Mouse (Mus musculus) kidney, adult 9 months (tissue): ENCODE data around the gene Cdk14.
A peak's percentile ranks its signal among the peaks of the same experiment; 100 is the strongest.

Experiments used
- DNase-seq: peaks from one replicate; pipeline ENCODE4 v3.0.0; 2022

Gene Cdk14

DNA sequence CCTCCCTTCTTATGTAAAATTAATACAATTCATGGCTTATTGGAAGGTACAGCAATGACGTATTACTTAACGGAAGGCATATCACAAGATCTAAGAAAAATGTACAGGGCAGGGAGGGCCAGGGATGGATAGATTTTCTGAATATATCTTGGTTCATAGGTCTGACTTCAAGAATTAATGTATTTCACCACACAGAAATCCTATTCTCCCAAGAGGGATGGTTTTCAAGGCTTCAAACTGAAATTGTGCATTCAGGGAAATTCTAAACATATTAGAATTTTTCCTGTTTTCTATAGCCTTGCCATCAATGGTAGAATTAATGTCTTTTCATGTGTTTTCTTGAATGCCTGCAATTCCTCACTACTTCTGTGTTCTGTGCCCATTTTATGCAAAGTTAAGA lies 593.2 kb downstream of the Cdk14 start:
- DNase-seq: no peak

DNA sequence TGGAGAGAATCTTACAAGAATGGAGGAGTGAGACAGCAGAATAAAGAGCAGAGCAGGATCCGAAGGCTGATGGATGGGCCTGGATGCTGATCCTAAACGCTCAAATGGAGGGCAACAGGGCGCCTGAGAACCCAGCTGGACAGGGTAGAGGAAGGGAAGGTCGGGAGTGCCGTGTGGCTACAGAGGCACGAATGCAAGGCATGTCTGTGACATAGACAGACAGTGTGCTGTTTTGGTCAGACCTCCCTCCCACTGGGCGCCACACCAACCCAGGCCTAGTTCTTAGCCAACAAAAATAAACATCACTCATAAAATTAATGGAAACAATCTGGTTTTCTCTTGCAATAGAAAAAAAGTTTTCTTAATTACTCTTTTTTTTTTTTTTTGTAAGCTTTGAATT lies 594.2 kb downstream of the Cdk14 start:
- peak; percentile 47 for DNase-seq

- peak; percentile 9 for DNase-seq
Observed at GRCm38 (mm10) chr5:4825076-4825475, 595.0 kb downstream of the Cdk14 start.

GRCm38 (mm10) chr5:4824171-4824570 lies 595.9 kb downstream of the Cdk14 start:
- DNase-seq: no peak

- DNase-seq: no peak
Observed at GRCm38 (mm10) chr5:4822041-4822440, 598.1 kb downstream of the Cdk14 start.

- DNase-seq: peak; percentile 6
Observed at GRCm38 (mm10) chr5:4821368-4821771, 598.7 kb downstream of the Cdk14 start.

DNA sequence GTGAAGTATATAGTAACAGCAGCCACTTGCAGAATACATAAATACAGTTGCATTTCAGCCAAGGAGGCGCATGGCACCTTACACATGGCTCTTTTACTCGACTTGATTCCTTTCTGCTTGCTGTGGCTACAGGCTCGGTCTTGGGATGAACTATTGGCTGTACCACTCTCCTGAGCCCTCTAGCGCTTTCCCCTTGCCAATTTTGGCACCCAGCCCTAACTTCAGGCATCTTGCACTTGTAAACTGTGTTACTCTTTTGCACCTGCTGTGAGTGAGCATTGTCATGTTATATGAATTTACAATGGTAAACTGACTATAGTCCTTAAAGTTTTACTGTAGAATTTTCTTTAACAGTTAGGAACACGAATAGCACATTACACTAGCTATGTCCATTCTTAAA lies 603.1 kb downstream of the Cdk14 start:
- no peak for DNase-seq

DNA sequence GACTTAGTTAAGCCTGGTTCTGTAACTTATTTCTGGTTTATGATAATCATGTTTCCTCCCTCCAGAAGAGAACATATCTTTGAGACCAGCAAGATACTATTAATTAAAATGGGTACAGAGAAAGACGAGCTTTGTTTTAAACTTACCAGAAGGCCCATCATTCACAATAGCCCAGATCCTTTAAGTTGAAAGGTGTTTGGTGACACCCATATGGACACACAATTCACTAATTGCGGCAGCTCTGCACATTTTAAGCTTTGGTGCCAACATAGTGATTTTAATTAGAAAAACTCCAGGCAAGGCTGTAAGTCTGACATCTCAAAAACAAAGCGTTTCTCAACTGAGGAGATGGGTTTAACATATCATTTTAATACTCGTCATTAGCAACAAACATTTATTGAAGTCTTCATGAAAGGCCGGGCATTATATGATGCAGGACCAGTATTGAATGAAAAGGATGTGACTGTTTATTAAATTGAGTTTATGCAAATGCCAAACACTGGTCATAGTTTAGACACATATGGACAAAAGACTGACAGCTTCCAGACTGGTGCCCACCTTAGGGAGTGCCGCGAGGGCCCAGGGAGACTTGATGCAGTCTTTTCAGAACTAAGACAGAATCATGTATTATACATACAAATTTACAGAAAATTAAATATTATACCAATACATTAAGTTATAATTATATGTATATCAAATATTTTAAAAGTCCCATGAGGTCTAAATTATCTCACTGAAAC lies 605.5 kb downstream of the Cdk14 start:
- no peak for DNase-seq

DNA sequence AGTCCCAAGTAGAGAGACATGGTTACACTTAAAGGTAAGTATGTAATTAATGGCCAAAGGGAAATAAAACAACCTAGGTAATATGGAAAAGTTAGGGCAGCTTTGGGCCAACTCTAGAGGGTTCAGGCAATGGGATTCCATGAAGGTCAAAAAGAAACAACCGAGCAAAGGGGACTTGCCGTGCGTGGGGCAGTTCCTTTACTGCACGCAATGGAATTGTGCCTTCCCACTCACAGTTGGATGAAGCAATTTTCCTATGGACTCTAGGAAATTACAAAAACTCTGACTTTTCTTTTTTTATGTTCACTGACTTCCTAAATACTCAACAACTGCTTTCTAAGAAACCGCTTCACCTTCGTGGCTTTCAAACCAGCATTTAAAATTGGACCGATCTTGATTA lies 606.8 kb downstream of the Cdk14 start:
- DNase-seq: no peak

DNA sequence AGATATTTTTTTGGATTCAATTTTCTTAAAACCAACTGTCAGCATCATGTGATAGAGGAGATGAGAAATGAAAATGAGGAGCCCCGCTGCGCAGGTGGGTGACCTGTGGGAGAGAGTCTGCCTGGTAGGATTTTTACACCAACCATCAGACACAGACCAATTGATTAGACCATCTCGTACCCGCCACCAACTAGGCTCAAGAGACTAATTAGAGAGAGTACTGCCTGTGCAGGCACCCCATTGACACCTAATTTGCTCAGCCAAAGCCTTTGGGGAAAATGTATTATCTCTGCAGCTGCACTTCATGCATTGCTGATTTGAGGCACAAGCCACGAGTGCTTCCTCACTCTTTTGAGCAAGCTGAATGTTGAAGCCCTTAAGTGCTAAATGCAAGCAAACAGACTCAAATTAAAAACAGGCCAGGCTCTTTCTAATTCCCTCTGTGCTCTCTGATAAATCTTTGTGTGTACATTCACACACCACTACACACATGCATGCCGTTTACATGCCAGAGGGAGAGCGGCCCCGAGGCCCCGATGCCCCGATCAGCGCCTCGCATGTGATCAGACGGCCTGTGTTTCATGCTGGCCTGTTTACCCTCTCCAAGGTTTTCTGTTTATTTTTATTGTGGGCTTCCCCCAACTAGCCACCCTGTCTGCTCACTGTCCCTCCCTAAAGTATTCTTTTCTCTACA lies 607.9 kb downstream of the Cdk14 start:
- no peak for DNase-seq

DNA sequence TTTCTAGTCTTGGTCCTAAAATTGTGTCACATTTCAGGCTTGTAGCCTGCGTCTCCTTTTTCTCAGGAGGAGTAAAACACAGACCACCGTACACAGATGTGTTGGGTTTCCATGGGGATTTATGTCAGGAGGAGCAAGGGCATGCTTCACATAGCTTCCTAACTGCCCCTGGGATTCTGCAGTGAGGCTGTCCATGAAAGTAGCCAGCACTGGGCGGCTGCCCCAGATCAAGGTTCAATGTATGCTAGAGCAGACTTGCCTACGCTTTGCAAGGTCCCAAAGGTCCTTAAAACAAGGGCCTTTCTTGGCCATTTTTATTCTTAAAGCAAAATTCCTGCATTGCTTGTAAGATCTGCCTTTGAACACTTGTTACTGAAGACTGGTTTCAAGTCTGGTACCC lies 614.9 kb downstream of the Cdk14 start:
- DNase-seq: peak; percentile 31

DNA sequence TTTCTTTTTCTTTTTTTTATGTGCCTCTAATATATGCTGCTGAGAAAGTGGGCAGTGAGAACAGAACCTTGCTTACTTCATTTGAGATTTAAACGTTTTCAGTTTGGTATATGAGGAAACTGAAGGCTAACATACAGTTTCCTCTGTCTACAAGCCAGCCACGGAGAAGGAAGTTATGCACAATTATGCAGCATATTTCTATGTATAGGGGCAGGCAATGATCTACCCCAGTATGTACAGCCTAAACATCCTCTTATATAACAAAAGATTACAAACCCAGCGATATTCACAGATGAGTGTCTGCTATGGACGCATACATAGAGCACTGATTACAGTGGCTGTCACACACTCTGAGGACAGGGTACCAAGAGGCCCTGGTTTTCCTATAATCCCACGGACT lies 616.4 kb downstream of the Cdk14 start:
- DNase-seq: no peak

- DNase-seq: no peak
Observed at GRCm38 (mm10) chr5:4801971-4802370, 618.1 kb downstream of the Cdk14 start.

DNA sequence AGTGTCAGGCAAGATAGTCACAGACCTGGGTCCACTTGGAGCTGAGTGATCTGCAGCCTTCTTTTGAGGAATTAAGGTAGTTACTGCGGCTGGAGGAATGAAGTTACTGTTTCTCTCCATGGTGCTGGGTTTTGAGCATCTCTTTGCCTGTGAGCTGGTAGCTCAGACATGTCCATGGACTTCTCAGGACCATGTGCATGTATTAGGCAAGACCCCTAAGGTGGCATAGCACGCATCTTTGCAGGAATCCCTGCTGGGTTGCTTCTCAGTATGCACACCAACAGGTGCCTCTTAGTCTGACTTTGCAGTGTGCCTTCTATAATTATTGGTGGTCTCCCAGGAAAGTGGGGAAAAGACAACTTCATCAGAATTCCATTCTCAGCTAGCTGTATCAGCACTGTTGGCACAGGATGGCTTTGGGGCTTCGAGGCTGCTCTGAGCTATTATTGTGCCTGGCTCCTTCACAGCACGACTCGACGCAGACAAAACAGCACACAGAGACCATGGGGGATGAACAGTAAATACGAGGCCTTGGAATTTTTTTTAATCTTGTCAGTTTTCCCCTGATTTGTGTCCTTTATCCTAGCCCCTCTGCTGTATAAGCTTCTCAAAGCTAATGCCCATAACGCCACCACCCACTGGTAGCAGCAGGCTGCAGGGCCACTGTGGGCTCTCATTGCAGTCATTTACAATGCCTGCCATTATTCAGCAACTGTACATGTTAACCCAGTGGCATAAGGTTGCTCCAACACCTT lies 618.8 kb downstream of the Cdk14 start:
- DNase-seq: no peak

GRCm38 (mm10) chr5:4791219-4791618 lies 628.9 kb downstream of the Cdk14 start:
- DNase-seq: no peak

- DNase-seq: no peak
Observed at GRCm38 (mm10) chr5:4790265-4790664, 629.8 kb downstream of the Cdk14 start.

- DNase-seq: no peak
Observed at GRCm38 (mm10) chr5:4788484-4788883, 631.6 kb downstream of the Cdk14 start.

DNA sequence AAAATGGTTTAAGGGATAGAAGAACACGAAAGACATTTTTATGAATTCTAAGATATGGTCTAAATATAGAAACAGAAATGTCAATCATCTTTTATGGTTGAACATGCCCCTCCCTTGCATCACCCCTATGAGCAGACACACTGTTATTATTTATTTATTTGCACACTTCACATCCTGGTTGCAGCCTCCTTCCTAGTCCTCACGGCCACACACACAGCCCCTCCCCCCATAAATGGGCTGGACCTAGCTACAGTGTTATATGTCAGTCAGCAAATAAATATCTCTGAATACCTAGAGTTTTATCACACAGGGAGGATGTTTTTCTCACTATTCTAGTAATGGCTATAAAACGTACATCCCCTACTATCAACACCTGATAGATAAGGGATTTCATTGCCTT lies 633.3 kb downstream of the Cdk14 start:
- DNase-seq: no peak

- no peak for DNase-seq
Observed at GRCm38 (mm10) chr5:4778274-4778673, 641.8 kb downstream of the Cdk14 start.

DNA sequence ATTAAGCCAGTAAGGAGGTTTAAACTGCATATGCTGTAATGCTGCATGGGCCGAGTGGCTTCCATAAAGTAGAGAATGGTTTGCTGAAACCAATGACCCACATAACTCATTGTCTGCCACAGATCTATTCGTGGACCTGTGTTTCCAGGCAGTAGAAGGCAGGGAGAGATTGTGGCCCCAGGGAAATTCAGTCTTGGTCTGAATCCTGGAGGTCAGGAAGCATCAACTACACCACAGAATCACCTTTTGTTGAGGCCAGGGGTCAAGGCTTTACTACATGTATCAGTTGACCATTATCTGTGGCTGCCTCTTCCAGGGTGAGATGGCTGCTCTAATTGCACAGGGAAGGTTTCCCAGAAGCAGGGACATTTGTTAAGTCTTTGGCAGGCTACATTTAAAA lies 643.6 kb downstream of the Cdk14 start:
- DNase-seq: no peak

DNA sequence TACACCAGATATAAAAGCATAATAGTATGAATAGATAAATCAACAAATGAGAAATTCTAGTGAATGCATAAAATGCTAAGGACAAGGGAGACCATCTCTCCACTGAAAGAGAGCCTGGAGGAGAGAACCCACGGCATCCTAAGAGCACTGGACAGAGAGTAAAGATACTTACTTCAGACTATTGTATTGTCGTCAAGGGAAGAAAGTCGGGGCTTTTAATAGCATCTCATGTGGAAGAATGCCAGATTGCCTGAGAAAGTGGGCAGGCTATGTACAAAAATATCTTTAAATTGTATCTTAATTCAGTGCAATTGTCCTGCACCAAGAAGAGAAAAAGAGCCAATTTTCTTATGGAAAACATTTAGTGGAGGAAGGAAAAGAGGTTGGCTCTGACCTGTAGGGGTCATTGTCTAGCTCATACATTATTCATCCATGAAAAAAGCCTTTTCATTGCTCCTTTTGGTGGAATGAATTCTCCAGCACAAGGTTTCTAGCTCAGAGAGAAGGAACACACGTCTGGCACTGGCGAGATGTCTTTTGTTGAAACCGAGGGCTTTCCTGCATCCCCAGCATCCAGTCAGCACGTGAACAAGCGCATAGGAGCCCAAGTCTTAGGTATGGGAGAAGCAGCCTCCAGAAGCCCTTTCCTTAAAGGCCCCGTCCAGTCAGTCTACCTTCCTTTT lies 646.9 kb downstream of the Cdk14 start:
- DNase-seq: no peak

- no peak for DNase-seq
Observed at GRCm38 (mm10) chr5:4770609-4771008, 649.5 kb downstream of the Cdk14 start.

GRCm38 (mm10) chr5:4767896-4768295 lies 652.2 kb downstream of the Cdk14 start:
- DNase-seq: no peak
